Mouse (Mus musculus) left cerebral cortex, adult 8-10 months (tissue): Measurements from ENCODE around the gene Chit1. TPM values are rescaled to one million over a fixed set of nuclear protein-coding genes. Genes with fewer than 3 reads are reported as not detected.

Experiments used
- DNase-seq, 2 experiments: peaks; one replicate each; pipeline ENCODE4 v3.0.0; 2022; ENCODE audit warnings: low spot score in 2 of 2
- total RNA-seq, 4 experiments: library from RNA; stranded (reverse); gene quantifications; 2 replicates each; pipeline ENCODE4 v1.2.4; 2022

The Chit1 gene
- total RNA-seq, 4 experiments from 2014 or later, result 0.19 TPM; not detected in 3

GRCm38 (mm10) chr1:134079477-134080163 is 31.4 kb upstream of the Chit1 start:
- no peak for DNase-seq

- no peak for DNase-seq
These were observed 30.6 kb upstream of the Chit1 start for GRCm38 (mm10) chr1:134080406-134080805.

DNA sequence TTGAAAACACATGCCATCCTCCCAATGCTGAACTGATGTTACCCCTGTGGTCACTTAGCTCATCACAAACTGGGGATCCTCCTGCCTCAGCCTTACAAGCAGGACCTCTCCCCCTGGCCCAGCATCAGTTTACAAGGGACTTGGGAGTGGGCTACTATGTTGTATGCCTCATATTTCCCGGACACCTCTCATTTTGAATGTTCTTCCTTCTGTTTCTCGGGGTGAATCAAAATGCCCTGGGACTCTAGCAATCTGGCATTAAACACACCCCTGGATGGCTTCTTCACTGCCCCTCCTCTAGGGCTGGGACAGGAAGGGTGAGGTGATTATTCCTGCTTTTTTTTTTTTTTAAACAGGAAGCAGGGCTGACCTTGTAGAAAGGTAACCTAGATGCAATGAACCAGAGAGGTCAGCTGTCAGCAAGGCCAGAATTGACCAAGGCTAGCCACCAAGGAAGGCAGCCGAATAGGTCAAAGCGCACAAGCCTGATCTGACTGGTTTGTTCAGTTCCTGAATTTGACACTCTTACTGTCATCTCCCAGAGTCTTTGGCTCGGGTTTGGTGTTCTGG is 30.1 kb upstream of the Chit1 start:
- DNase-seq, result no peak

GRCm38 (mm10) chr1:134082987-134083516 is 28.0 kb upstream of the Chit1 start:
- peak in 1 of 2 experiments; percentile 92 for DNase-seq

GRCm38 (mm10) chr1:134083676-134084075 is 27.4 kb upstream of the Chit1 start:
- no peak for DNase-seq

DNA sequence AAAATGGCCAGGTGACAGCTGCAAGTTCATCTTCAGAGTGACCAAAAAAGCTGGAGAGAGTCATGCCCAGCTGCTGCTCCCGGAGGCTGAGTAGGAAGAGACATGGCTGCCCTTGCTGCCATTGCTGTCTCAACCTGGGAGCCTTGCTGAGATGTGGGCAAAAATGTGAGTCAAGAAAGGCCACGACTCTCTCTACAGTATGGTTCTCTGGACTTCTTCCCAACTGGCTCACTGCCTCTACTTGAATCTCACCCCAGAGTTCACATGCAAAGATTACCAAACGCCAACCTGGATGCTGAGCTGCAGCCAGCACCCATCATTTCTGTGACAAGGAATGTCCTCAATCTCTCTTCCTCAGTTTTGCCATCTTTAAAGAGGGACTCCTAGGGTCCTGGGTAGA is 26.9 kb upstream of the Chit1 start:
- no peak for DNase-seq

- no peak for DNase-seq
These were observed 25.0 kb upstream of the Chit1 start for GRCm38 (mm10) chr1:134086017-134086416.

DNA sequence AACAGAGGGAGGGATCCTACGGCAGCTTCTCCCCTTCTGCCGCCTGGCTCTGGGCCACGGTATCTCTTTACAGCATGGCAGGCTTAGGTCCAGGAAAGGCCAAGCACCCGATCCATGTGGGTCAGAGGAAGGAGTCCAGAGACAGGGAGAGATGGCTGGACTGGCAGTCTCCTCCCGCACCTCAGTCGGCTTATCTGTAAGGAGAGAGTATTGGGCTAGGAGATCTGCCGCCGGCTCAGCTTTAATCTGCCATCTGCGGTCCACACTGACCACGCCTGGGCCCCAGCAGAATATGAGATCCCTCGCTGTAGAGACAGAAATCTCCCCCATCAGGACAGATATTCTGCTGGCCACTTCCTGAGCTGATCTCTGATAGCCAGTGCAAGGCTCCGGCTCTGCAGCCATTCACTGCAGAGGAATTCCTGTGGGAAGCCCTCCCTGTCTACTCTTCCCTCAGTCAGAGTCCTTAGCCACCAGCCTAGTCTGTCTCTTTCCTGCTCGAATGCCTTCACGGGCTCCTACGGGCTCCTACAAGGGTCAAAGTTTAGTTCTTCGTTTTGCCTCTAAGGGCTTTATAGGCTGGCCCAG is 24.1 kb upstream of the Chit1 start:
- DNase-seq, result no peak

- no peak for DNase-seq
These were observed 22.0 kb upstream of the Chit1 start for GRCm38 (mm10) chr1:134089074-134089473.

DNA sequence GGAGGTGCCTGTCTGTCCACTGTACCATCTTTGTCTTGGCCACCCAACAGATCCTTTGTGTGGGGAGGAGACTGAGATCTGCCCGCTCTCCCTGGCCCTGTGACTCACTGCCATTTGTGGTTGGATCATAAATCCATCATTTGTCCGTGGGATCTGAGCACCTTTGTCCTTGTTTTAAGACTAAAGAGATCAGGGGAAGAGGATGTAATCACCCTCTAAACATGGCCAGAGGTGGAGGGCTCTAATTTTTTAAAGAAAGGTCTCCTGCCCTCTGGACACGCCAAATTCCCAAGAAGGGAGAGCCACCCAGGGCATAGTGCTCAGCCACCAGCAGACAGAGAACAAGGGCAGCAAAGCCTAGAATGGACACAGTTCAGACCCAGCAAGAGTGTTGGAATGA is 19.2 kb upstream of the Chit1 start:
- no peak for DNase-seq

- DNase-seq, result no peak
These were observed 18.7 kb upstream of the Chit1 start for GRCm38 (mm10) chr1:134092368-134092767.

DNA sequence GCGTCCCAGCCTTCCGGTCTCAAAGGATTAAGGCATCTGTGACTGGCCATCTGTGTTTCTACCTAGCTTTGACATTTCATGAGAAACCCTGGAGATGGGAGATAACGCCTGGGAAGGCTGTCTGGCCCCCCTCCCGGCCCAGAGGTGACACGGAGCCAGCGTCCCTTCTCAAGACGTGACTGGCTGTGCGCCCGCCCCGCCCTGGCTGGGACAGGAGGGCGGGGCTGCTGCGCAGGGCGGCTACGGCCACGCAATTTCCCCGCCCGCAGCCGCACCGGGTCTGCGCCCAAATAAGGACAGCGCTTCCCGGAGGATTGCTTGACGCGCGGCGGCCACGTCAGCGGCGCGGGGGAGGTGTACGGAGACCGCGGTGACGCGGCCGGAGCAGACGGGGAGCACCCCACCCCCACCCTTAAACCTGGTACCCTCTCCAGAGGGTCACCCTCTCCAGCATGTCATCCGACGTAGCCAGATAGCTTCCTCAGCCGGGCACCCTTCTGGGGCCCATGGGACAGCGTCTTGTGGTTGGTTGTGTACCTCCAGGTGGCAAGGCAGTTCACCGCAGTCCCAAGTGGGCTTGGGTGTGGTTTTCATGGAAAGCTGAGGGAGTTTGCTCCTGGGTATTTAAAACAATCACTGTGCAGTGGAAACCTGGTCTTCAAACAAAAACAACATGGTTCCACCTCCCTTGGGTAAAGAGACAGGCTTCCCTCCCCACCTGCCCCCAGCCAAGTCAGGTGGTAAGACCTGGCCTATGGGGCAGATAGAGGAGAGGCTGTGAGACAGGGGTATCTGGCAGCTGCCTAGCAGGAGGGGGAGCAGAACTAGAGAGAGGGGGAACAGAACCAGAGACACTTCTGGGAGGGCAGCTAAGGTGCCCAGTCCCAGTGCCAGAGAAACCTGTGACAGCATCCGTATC is 17.9 kb upstream of the Chit1 start:
- peak; percentile 73 to 89 for DNase-seq

- no peak for DNase-seq
These were observed 17.1 kb upstream of the Chit1 start for GRCm38 (mm10) chr1:134093771-134094526.

DNA sequence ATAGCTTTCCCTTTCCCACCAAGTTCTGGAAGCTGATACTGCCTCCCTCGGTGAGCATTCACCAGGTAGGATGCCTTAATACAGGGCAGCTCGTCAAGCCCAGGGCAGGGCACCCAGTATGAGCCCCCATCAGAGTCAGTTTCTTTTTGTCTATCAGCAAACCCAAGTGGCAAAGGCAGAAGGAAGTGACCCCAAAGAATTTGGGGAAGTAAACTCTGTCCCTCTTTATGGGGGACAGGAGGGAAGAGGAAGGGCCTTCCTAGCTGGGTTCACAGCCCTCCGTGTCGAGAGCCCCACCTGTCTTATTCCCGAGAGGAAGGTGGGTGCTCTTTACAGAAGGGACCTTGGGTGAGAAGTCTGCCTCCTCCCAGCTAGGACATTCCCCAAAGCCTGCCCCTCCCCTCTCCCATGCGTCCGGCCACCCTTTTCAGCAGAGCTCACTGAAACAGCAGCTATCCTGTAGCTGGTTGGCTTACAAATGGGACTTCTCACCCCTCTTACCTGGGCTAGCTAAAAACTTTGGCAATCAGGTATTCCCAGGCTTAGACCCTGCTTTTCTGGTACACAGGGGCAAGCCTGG is 15.9 kb upstream of the Chit1 start:
- no peak for DNase-seq

DNA sequence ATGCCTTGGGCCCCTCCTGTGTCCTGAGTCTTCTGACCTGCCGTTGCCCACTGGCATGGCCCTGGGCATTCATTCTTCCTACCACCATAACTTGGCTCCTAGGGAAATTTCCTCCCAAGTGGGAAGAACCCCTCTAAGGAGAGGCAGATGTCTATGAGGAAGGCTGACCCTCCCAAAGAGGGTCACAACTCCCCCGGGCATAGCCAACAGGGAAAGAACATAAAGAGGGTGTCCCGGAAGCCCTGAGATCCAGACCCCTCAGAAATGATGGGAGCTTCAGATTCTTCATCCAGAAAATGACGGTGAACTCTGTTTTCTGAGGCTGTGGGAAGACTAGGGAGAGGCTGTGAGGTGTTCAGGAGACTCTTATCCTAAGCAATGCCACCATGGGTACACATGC is 15.3 kb upstream of the Chit1 start:
- DNase-seq, result no peak

DNA sequence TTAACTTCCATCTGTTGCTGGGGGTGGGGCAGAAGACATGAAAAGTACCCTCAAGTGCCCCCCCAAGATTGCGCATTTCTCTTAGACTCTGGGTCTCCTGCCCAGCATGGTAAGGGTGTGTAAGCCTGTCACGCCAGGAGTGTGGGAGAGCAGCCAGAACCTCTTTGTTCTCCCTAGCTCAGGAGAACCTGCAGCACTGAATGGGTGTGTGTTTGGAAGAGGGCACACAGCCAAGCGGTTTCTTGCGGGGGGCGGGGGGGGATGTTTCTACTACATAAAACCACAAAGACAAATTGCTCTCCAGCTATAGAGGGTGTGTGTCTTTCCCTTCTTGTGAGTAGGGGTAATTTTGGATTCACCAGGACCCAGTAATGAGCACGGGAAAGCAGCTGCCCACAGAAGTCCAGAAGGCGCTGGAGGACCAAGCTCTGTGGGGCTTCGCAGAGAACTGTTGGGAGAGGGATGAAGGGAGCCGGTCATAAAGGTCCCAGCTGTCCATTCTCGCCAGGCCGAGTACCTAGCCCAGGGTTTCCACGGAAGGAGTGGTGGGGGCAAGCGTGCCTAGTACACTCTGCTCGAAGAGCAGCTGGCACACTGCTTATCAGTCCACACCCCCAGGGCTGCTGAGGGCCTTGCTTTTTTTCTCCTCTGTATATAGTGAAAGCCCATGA is 14.6 kb upstream of the Chit1 start:
- DNase-seq, result no peak

GRCm38 (mm10) chr1:134097080-134097855 is 13.8 kb upstream of the Chit1 start:
- no peak for DNase-seq

DNA sequence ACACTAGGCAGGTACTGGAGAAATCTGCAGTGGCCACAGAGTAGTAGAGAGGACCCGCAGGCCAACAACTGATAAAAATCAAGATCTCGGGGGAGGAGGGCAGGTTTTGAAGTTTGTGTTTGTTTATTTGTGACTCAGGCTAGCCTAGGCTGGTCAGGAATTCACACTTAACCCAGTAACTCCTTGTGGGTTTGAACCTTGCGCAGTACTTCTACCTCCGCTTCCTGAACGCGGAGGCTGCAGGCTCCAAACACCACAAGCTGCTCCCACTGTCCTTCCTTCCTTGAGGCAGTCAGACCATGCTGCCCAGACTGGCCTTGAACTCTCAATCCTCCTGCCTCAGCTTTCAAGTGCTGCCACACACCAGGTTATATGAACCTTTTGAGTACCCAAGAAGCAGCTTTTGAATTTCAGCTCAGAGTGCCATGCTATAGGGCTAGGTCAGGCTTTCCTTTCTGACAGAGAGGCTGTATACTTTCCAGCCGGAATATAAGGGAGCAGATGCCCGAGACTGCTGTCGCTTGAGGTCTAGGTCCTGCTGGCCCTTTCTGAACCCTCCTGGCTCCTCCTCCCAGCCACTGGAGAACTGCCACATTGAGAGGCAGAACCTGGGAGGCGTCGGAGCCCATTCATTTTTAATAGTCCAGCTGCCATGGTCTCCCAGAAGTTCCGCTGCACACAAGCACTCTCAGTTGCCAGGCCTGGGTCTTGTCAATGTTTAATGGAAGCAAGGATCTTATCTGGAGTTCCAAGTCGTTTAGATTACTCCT is 12.9 kb upstream of the Chit1 start:
- DNase-seq, result no peak
